Mouse (Mus musculus) C2C12 (cell line): ENCODE results near the gene C1qtnf6. TPM values are rescaled to one million over a fixed set of nuclear protein-coding genes. Genes with fewer than 3 reads are reported as not detected.

ENCODE experiments used
- H3K27me3 ChIP-seq: one replicate; pipeline ENCODE4 v1.6.1; 2011; ENCODE audit not compliant: control insufficient read depth, insufficient read depth, insufficient read length
- H3K36me3 ChIP-seq: one replicate; pipeline ENCODE4 v1.6.1; 2011; ENCODE audit not compliant: control insufficient read depth, insufficient read depth
- H3K4me3 ChIP-seq: one replicate; pipeline ENCODE4 v1.5.1; 2011; ENCODE audit warnings: mild to moderate bottlenecking, control low read depth; ENCODE audit not compliant: poor library complexity, insufficient read depth, severe bottlenecking
- H3K79me2 ChIP-seq: one replicate; pipeline ENCODE4 v1.6.1; 2011; ENCODE audit not compliant: control insufficient read depth, insufficient read depth
- H3K79me3 ChIP-seq: one replicate; pipeline ENCODE4 v1.6.1; 2011; ENCODE audit warnings: low read depth, control low read depth
- H3ac ChIP-seq: one replicate; pipeline ENCODE3; 2011; ENCODE audit warnings: low read depth; ENCODE audit not compliant: control insufficient read depth, insufficient read length
- CEBPB ChIP-seq: IDR thresholded peaks from one replicate; pipeline ENCODE4 v1.6.1; 2011; ENCODE audit warnings: low read depth, mild to moderate bottlenecking, control low read depth, moderate library complexity
- CTCF ChIP-seq: IDR thresholded peaks from one replicate; pipeline ENCODE4 v1.5.1; 2011; ENCODE audit not compliant: control insufficient read depth, insufficient read depth, insufficient read length
- FOSL1 ChIP-seq: IDR thresholded peaks from one replicate; pipeline ENCODE4 v1.8.0; 2011; ENCODE audit warnings: mild to moderate bottlenecking, low read length; ENCODE audit not compliant: poor library complexity, insufficient read depth, severe bottlenecking
- MAX ChIP-seq: IDR thresholded peaks from one replicate; pipeline ENCODE4 v1.6.1; 2011; ENCODE audit warnings: mild to moderate bottlenecking, control low read depth
- MYOD1 ChIP-seq: IDR thresholded peaks from one replicate; pipeline ENCODE4 v1.6.1; 2011; ENCODE audit warnings: low read depth; ENCODE audit not compliant: control insufficient read depth, insufficient read length
- MYOG ChIP-seq: IDR thresholded peaks from one replicate; pipeline ENCODE4 v1.6.1; 2011; ENCODE audit not compliant: control insufficient read depth, insufficient read length; ENCODE audit errors: extremely low read depth
- USF1 ChIP-seq: IDR thresholded peaks from one replicate; pipeline ENCODE4 v1.6.1; 2011; ENCODE audit warnings: low read depth, mild to moderate bottlenecking, control low read depth, moderate library complexity
- polyA plus RNA-seq: library from polyadenylated mRNA; unstranded; fragments of >200 nt; fragmentation: generic; extraction: Trizol; gene quantifications from one replicate; pipeline ENCODE4 v1.2.1, GENCODE M21; 2012; ENCODE audit warnings: missing spikeins

C1qtnf6 gene
- polyA plus RNA-seq, 1 experiment = 17.5 TPM

DNA sequence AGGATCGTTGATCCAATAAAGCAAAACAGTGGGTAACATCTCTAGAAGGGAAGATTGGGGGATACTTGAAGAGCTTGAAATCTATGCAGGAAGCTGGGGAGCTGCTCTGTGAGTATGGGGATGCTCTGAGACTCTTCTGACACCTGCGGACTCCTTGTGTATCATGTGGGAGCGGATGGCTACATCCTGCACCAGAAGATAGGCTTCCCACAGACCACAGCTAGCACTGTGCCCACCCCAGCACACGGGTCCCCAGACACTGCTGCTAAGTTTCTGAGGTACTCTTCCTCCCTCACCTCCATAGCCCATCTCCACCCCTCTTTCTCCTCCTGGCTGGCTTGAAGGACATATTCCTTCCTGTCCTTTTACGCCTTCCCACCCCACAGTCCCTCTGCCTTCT, 39.0 kb upstream of the C1qtnf6 start:
- TF ChIP-seq CTCF (no peak), MYOD1 (no peak), USF1 (no peak), MYOG (no peak), CEBPB (no peak), FOSL1 (no peak), MAX (no peak)
- no peaks in the 10 kb centered on the region for H3K79me3 ChIP-seq
- no peak overlapping the region for H3ac ChIP-seq
- no peaks in the 10 kb centered on the region for H3K79me2 ChIP-seq
- H3K36me3 ChIP-seq = no peaks in the 10 kb centered on the region
- peaks cover 80% of the 10 kb centered on the region for H3K27me3 ChIP-seq
- H3K4me3 ChIP-seq = no peak overlapping the region

DNA sequence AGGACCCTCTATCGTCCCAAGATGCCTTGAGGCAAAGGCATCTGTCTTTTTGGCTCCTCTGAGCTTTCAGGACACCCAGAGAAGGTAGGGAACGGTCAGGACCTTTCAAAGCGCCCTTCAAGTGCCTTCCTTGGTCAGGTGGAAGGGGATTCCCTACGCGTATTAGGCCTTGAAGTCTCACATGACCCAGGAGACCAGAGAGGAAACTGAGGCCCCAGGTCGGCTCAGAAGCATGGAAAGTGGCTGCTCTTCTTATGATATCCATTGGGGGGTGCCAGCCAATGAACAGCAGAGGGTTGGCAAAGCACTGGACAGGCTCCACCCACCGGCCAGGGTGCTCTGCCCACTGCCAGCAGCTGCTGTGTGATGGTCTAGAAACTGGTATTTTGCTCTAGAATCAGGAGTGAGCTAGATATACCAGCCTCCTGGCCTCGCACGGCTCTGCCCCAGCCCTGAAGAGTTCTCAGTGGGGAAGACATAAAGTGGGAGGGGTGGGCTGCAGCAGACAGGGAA, 36.4 kb upstream of the C1qtnf6 start:
- H3K79me2 ChIP-seq = no peaks in the 10 kb centered on the region
- no peaks in the 10 kb centered on the region for H3K79me3 ChIP-seq
- no peaks in the 10 kb centered on the region for H3K36me3 ChIP-seq
- TF ChIP-seq MYOD1 (no peak), MYOG (no peak), USF1 (no peak), CTCF (no peak), CEBPB (no peak), FOSL1 (no peak), MAX (no peak)
- no peak overlapping the region for H3ac ChIP-seq
- peaks cover 78% of the 10 kb centered on the region for H3K27me3 ChIP-seq
- no peak overlapping the region for H3K4me3 ChIP-seq

DNA sequence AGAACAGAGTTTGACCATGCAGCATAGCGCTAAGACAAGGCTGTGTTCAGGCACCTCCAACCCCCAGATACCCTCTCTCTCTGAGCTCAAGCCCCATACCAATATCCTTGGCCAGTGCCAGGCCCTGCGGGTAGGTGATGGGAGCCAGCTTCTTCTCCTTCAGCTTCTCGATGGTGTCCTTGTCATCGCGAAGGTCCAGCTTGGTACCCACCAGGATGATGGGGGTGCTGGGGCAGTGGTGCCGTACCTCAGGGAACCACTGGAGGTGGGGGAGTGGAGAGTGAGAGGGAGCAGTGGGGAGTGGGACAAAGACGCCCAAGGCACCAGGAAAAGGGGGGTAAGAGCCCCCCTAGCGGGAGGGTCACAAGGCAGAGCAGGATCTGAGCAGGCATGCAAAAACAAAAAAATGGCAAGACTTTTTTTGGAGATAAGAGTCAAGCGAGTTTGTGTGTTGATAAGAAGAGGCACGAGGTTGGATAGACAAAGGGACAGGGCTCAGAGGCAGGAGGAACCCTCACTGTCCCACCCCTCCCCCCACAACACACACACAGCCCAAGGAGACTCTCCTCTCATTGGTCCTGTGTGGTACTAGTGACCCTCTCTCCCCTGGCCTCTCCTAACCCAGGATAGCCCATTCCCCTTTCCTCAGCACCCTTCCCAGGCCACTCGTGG, 33.7 kb upstream of the C1qtnf6 start:
- Histone ChIP-seq H3K4me3 (no peak overlapping the region), H3K36me3 (no peaks in the 10 kb centered on the region), H3K27me3 (peaks cover 72% of the 10 kb centered on the region), H3ac (no peak overlapping the region), H3K79me2 (no peaks in the 10 kb centered on the region), H3K79me3 (no peaks in the 10 kb centered on the region)
- TF ChIP-seq FOSL1 (no peak), CEBPB (no peak), MAX (no peak), MYOD1 (no peak)

DNA sequence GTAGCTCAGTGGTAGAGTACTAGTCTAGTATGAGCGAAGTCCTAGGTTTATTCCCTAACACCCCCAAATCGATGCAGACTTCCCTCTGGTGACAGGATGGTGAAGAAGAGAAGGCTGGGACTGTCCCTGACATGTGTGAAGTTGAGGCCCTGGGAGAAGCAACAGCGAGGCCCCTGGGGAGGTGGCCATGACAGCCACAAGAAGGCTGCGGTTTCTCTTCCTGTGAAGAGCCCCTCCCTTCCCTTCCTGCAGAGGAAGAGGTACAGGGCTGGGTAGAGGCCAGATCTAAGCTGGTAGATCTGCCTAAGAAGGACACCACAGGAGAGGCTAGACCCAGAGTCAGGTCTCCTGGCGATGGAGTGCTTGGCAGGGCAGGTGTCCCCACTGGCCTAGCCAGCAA, 32.7 kb upstream of the C1qtnf6 start:
- Histone ChIP-seq H3K27me3 (peaks cover 73% of the 10 kb centered on the region), H3K4me3 (no peak overlapping the region)
- TF ChIP-seq MYOG = no peak
- no peak for TF ChIP-seq FOSL1
- no peak for TF ChIP-seq MYOD1
- TF ChIP-seq CTCF = no peak
- TF ChIP-seq CEBPB = no peak
- TF ChIP-seq MAX = no peak

DNA sequence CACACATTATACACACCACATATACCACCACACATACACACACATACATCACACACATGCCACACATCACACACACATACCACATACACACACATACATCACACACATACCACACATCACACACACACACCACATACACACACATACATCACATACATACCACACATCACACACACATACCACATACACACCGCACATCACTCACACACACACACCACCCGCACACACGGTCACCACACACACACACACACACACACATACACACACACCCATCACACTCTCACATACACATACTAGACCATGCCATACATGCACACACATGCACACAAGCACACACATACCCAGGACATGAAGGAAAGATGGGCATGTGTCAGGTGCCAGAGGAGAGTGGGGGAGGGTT, 32.1 kb upstream of the C1qtnf6 start:
- no peaks in the 10 kb centered on the region for H3K79me2 ChIP-seq
- no peak overlapping the region for H3ac ChIP-seq
- H3K4me3 ChIP-seq = no peak overlapping the region
- TF ChIP-seq CEBPB (no peak), FOSL1 (no peak), USF1 (no peak), MYOD1 (no peak), MAX (no peak), CTCF (no peak), MYOG (no peak)
- H3K36me3 ChIP-seq = no peaks in the 10 kb centered on the region
- H3K79me3 ChIP-seq = no peaks in the 10 kb centered on the region
- H3K27me3 ChIP-seq = peaks cover 72% of the 10 kb centered on the region

More for the DNA sequence above, 32.7 kb upstream of the C1qtnf6 start:
- Histone ChIP-seq H3K79me3 (no peaks in the 10 kb centered on the region), H3K79me2 (no peaks in the 10 kb centered on the region), H3ac (no peak overlapping the region), H3K36me3 (no peaks in the 10 kb centered on the region)

DNA sequence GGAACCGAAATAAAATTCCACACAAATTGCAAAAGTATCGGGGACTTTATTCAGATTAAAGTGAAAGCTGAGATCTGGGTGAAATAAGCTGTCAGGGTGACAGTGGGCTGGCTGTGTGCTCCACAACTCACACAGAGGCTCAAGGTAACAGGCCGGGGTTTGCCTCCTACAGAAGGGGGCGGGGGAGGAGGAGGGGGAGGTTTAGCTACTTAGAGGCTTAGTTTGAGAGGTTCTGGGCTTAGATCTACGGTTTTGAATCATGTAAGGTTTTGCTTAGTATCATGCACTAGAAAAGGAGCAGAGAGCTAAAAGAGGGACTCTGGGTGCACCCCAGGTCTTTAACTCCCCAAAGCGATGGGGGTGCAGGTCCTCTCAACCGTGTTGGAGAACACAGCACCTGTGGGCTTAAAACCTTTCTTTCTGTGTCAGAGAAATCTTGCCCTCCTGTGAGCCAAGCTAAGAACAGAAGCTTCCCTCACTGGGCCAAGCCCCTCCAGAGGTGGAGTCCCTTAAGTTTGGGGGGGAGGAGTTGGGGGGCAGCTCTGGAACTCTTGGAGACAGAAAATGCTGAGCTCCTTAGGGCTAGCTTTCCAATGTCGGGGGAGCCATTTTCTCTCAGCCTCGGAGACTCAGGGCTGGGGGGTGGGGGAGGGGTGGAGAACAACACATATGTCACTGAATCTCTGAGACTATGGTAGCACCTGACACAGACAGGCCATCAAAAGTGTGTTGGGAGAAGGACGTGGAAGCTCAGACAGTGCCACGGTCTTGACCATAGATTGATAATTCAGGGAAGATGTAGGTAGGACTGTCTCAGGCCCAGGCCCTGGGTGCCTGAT, 28.1 kb upstream of the C1qtnf6 start:
- Histone ChIP-seq H3K79me3 (no peaks in the 10 kb centered on the region), H3K36me3 (no peaks in the 10 kb centered on the region), H3K79me2 (no peaks in the 10 kb centered on the region), H3K27me3 (peaks cover 61% of the 10 kb centered on the region), H3ac (no peak overlapping the region), H3K4me3 (no peak overlapping the region)
- no peak for TF ChIP-seq MYOD1
- TF ChIP-seq MYOG = no peak
- TF ChIP-seq USF1 = no peak
- TF ChIP-seq FOSL1 = no peak
- TF ChIP-seq MAX = no peak
- no peak for TF ChIP-seq CTCF
- TF ChIP-seq CEBPB = no peak
